Mouse (Mus musculus): ENCODE data around the gene Ndc80.

DNA sequence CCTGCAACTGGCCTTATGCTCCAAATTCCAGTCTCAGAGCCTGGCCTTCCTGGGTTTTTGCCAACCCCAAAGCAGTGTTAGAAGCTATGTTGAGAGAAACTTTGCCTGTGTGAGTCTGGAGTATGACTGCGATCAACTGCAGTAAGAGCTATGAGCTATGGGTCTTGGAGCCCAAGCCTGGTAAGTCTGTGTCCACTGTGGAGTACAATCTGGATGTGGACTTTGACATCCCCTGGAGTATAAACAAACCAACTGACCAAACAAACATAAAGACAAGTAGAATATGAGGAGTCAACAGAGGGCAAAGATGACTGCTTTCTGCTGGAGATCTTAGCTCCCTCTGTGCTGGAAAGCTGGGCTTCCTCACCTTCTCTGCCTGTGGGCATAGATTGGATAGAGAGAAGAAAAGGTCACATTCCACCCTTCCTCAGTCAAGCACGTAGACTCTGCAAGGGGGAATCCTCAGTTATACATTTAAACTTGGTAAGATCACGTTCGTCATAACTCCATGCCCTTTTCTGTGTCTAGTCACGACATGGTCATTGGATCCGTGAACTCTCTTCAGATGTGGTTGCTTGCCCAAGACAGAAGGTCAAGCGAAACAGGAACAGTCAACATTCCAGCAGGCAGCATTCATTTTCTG, 43.1 kb downstream of the Ndc80 start:
- TF ChIP-seq CTCF (IDR thresholded peaks at IDR 0.05; ENCODE audit: borderline replicate concordance, insufficient read depth, low read length) = no peak
- no peak for TF ChIP-seq POLR2A (IDR thresholded peaks at IDR 0.05; ENCODE audit: low read depth, low read length)

All from embryonic fibroblast, embryonic 13.5 days (primary cell).